Comparison of ENCODE assay signal across 30 mouse cellular contexts in the genomic region with DNA sequence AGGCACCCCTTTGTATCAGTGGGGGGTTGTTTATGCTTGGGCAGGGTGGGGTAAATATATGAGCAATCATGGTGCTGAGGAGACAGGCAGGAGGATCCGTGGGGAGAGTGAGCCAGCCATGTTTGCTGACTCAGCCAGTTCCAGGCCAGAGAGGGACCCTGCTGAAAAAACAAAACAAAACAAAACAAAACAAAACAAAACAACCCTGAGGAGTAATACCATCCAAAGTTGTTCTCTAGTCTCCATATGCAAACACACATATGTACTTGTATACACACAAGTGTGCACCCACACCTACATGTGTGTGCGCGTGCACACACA. TPM values are rescaled to one million over a fixed set of nuclear protein-coding genes. Genes with fewer than 3 reads are reported as not detected.
"Had no signal": no experiment of that assay in that cellular context is flagged by ENCODE, and none has a peak within 500 bp of the region (broad histone marks: within the 10 kb centered on the region; RNA-seq: fewer than 3 reads in every experiment).

No protein-coding gene starts in this region.

- ATAC-seq: intestine, embryonic 16.5 days; lung, postnatal 0 days had no signal

- H3K9me3 ChIP-seq: neural tube, embryonic 12.5 days; neural tube, embryonic 15.5 days had no signal

- DNase-seq: kidney, adult 18-20 months; kidney, postnatal 14 days; layer of hippocampus, adult 9-11 months; lung, embryonic 14.5 days; midbrain, embryonic 14.5 days; right cerebral cortex, adult 18-20 months; right cerebral cortex, postnatal 14 days; right cerebral cortex, postnatal 4 days; thymus, adult 18-20 months; thymus, postnatal 36 days had no signal

- H3K4me1 ChIP-seq: neural tube, embryonic 12.5 days; neural tube, embryonic 15.5 days had no signal

- H3K4me3 ChIP-seq: layer of hippocampus, adult 2 months; left cerebral cortex, adult 2 months; neural tube, embryonic 12.5 days; neural tube, embryonic 15.5 days had no signal

- H3K4me2 ChIP-seq: lung, embryonic 14.5 days; midbrain, embryonic 11.5 days; neural tube, embryonic 12.5 days; neural tube, embryonic 15.5 days had no signal

- H3K27ac ChIP-seq: layer of hippocampus, adult 2 months; left cerebral cortex, adult 2 months; neural tube, embryonic 12.5 days; neural tube, embryonic 15.5 days had no signal

- H3K9ac ChIP-seq: lung, embryonic 14.5 days; neural tube, embryonic 12.5 days; neural tube, embryonic 15.5 days had no signal

- H3K27me3 ChIP-seq: neural tube, embryonic 12.5 days; neural tube, embryonic 15.5 days had no signal

- H3K36me3 ChIP-seq: neural tube, embryonic 12.5 days; neural tube, embryonic 15.5 days had no signal

RNA-seq across cellular contexts. Expression of gene Gh, which starts 4.4 kb away (rescaled TPM):
- total RNA-seq: layer of hippocampus, adult 2 months; layer of hippocampus, postnatal 25 days; left cerebral cortex, adult 2 months; left cerebral cortex, postnatal 10 days; left cerebral cortex, postnatal 36 days; liver, adult 2 months; megakaryocyte-erythroid progenitor cell, adult 5-6 weeks had no signal
- polyA plus RNA-seq: intestine, embryonic 16.5 days; kidney, embryonic 14.5 days; limb, embryonic 11.5 days; limb, embryonic 14.5 days; liver, adult 2 months; liver, embryonic 16.5 days; lung, embryonic 14.5 days; lung, postnatal 0 days; midbrain, embryonic 11.5 days; midbrain, embryonic 14.5 days; midbrain, postnatal 0 days; neural tube, embryonic 12.5 days; neural tube, embryonic 15.5 days; stomach, embryonic 16.5 days; testis, adult 2 months; urinary bladder, adult 2 months had no signal

RNA-seq across cellular contexts. Expression of gene Cd79b, which starts 8.5 kb away (rescaled TPM):
- total RNA-seq: layer of hippocampus, adult 2 months; left cerebral cortex, adult 2 months had no signal

RNA-seq across cellular contexts. Expression of gene Tcam1, which starts 29.6 kb away (rescaled TPM):
- total RNA-seq: left cerebral cortex, adult 2 months; liver, adult 2 months had no signal
- polyA plus RNA-seq: liver, adult 2 months had no signal

RNA-seq across cellular contexts. Expression of gene Scn4a, which starts 47.1 kb away (rescaled TPM):
- total RNA-seq: layer of hippocampus, adult 2 months; left cerebral cortex, adult 2 months; left cerebral cortex, postnatal 36 days; midbrain, postnatal 0 days had no signal
- polyA plus RNA-seq: intestine, embryonic 16.5 days; midbrain, embryonic 11.5 days; midbrain, embryonic 14.5 days had no signal
